In genomic region chr8:94210225-94210624, GRCm38 (mm10) we compare ENCODE assay signal across 32 mouse cellular contexts. TPM values are rescaled to one million over a fixed set of nuclear protein-coding genes. Genes with fewer than 3 reads are reported as not detected.
DNase-seq lines count a peak whose midpoint lies in the region; ATAC-seq and TF ChIP-seq lines count a peak whose summit lies in the region.
"Had no signal": no experiment of that assay in that cellular context is flagged by ENCODE, and none has a peak within 500 bp of the region (broad histone marks: within the 10 kb centered on the region; RNA-seq: fewer than 3 reads in every experiment).

No protein-coding gene starts in this region.

- H3K4me2 ChIP-seq in heart, embryonic 16.5 days (ENCODE audit: low read depth, low read length), result peak overlapping the region; percentile 30
- H3K4me2 ChIP-seq in midbrain, postnatal 0 days (ENCODE audit: low read depth, low read length, poor library complexity, severe bottlenecking), result 0 out of 2 replicates have a peak overlapping the region, but pooled peaks have one; percentile 4
- H3K4me2 ChIP-seq in midbrain, embryonic 13.5 days (replicated peaks), result no peak overlapping the region
- H3K4me2 ChIP-seq: embryonic facial prominence, embryonic 15.5 days; forebrain, embryonic 13.5 days; heart, embryonic 13.5 days; hindbrain, embryonic 15.5 days; midbrain, embryonic 15.5 days; neural tube, embryonic 13.5 days had no signal

- no peak for ATAC-seq in heart, embryonic 16.5 days (replicated peaks; ENCODE audit: extremely low read depth, insufficient read depth, low FRiP score)
- ATAC-seq in midbrain, postnatal 0 days (ENCODE audit: low FRiP score), result no peak
- ATAC-seq in midbrain, embryonic 13.5 days, result no peak
- ATAC-seq: forebrain, embryonic 13.5 days; inflammation-experienced regulatory T-cells, adult 6 months; midbrain, embryonic 15.5 days had no signal

- peaks cover 18% of the 10 kb centered on the region for H3K4me1 ChIP-seq in heart, embryonic 16.5 days (ENCODE audit: control insufficient read depth, insufficient read depth, low read length)
- no peaks in the 10 kb centered on the region for H3K4me1 ChIP-seq in midbrain, postnatal 0 days (ENCODE audit: insufficient read depth, low read length)
- H3K4me1 ChIP-seq in midbrain, embryonic 13.5 days (replicated peaks), result peaks cover 11% of the 10 kb centered on the region

- no peak overlapping the region for H3K9ac ChIP-seq in heart, embryonic 16.5 days (ENCODE audit: low read length)
- H3K9ac ChIP-seq in midbrain, postnatal 0 days (replicated peaks; ENCODE audit: low read length, poor library complexity, severe bottlenecking), result no peak overlapping the region
- no peak overlapping the region for H3K9ac ChIP-seq in midbrain, embryonic 13.5 days (replicated peaks)
- H3K9ac ChIP-seq: embryonic facial prominence, embryonic 15.5 days; heart, embryonic 13.5 days; hindbrain, embryonic 15.5 days; liver, embryonic 14.5 days; midbrain, embryonic 15.5 days; neural tube, embryonic 13.5 days had no signal

- WGBS in heart, embryonic 16.5 days, result 63% methylated on average over 3 of the region's 3 CpGs
- WGBS in midbrain, postnatal 0 days, result 45% methylated on average over 3 of the region's 3 CpGs
- 60% methylated on average over 3 of the region's 3 CpGs for WGBS in midbrain, embryonic 13.5 days

- H3K27ac ChIP-seq in heart, embryonic 16.5 days (ENCODE audit: low read length), result no peak overlapping the region
- H3K27ac ChIP-seq in midbrain, postnatal 0 days (ENCODE audit: low read depth, low read length), result no peak overlapping the region
- H3K27ac ChIP-seq in midbrain, embryonic 13.5 days, result no peak overlapping the region
- H3K27ac ChIP-seq: embryonic facial prominence, embryonic 10.5 days; embryonic facial prominence, embryonic 15.5 days; forebrain, embryonic 13.5 days; gastrocnemius, adult 2 months; heart, adult 2 months; heart, embryonic 13.5 days; hindbrain, embryonic 10.5 days; hindbrain, embryonic 15.5 days; liver, embryonic 14.5 days; neural tube, embryonic 13.5 days; stomach, postnatal 0 days had no signal

- intact Hi-C loops in heart, postnatal 10 days (cut with DNase I), result no loop called here

- no peak overlapping the region for H3K4me3 ChIP-seq in heart, embryonic 16.5 days (ENCODE audit: low read length)
- H3K4me3 ChIP-seq in midbrain, postnatal 0 days (ENCODE audit: low read depth, low read length), result no peak overlapping the region
- no peak overlapping the region for H3K4me3 ChIP-seq in midbrain, embryonic 13.5 days (replicated peaks)
- H3K4me3 ChIP-seq: embryonic facial prominence, embryonic 10.5 days; embryonic facial prominence, embryonic 15.5 days; forebrain, embryonic 13.5 days; gastrocnemius, adult 2 months; heart, adult 2 months; heart, embryonic 13.5 days; hindbrain, embryonic 10.5 days; hindbrain, embryonic 15.5 days; midbrain, embryonic 15.5 days; neural tube, embryonic 13.5 days had no signal

- H3K9me3 ChIP-seq in heart, embryonic 16.5 days (replicated peaks; ENCODE audit: control insufficient read depth, low read length), result no peaks in the 10 kb centered on the region
- H3K9me3 ChIP-seq in midbrain, postnatal 0 days (ENCODE audit: low read length), result no peaks in the 10 kb centered on the region
- no peaks in the 10 kb centered on the region for H3K9me3 ChIP-seq in midbrain, embryonic 13.5 days
- H3K9me3 ChIP-seq: embryonic facial prominence, embryonic 10.5 days; embryonic facial prominence, embryonic 15.5 days; forebrain, embryonic 13.5 days; heart, embryonic 13.5 days; hindbrain, embryonic 10.5 days; hindbrain, embryonic 15.5 days; midbrain, embryonic 15.5 days; neural tube, embryonic 13.5 days had no signal

- H3K36me3 ChIP-seq in heart, embryonic 16.5 days (ENCODE audit: control insufficient read depth, insufficient read depth), result no peaks in the 10 kb centered on the region
- no peaks in the 10 kb centered on the region for H3K36me3 ChIP-seq in midbrain, postnatal 0 days (ENCODE audit: insufficient read depth, low read length)
- no peaks in the 10 kb centered on the region for H3K36me3 ChIP-seq in midbrain, embryonic 13.5 days
- H3K36me3 ChIP-seq: embryonic facial prominence, embryonic 10.5 days; embryonic facial prominence, embryonic 15.5 days; heart, embryonic 13.5 days; hindbrain, embryonic 10.5 days; hindbrain, embryonic 15.5 days; midbrain, embryonic 15.5 days; neural tube, embryonic 13.5 days had no signal

- H3K27me3 ChIP-seq in heart, embryonic 16.5 days (ENCODE audit: control insufficient read depth, insufficient read depth, low read length), result no peaks in the 10 kb centered on the region
- H3K27me3 ChIP-seq in midbrain, postnatal 0 days (ENCODE audit: insufficient read depth, low read length), result no peaks in the 10 kb centered on the region
- no peaks in the 10 kb centered on the region for H3K27me3 ChIP-seq in midbrain, embryonic 13.5 days
- H3K27me3 ChIP-seq: embryonic facial prominence, embryonic 15.5 days; forebrain, embryonic 13.5 days; heart, embryonic 13.5 days; hindbrain, embryonic 15.5 days; midbrain, embryonic 15.5 days; neural tube, embryonic 13.5 days had no signal

- DNase-seq in cerebellum, adult 9-10 months, result peak; percentile 46
- no peak for DNase-seq in cerebellum, postnatal 36 days
- DNase-seq in heart, postnatal 10 days, result no peak
- no peak for DNase-seq in midbrain, postnatal 0 days (ENCODE audit: low spot score)
- peak; percentile 74 for DNase-seq in telencephalon, adult 2 months (ENCODE audit: low read depth, low spot score)
- DNase-seq in lung, postnatal 25 days (ENCODE audit: low spot score), result no peak
- DNase-seq: adrenal gland, adult 8-10 months; gastrocnemius, adult 2 months; gastrocnemius, postnatal 36 days; heart, adult 2 months; kidney, adult 11 months; kidney, postnatal 14 days; liver; lung, adult 2 months; lung, postnatal 10 days; thymus, adult 2 months; thymus, postnatal 36 days had no signal

- no peak for TF ChIP-seq CTCF in midbrain, postnatal 0 days (IDR thresholded peaks at IDR 0.05)

RNA-seq across cellular contexts. Expression of gene Nup93, which starts 4.1 kb away (rescaled TPM):
- polyA plus RNA-seq in heart, embryonic 16.5 days (2015; fragmentation: Nextera tagmentation; extraction: Ambion mirVana), result 58.9 and 60.3 TPM in 2 replicates
- 10 to 100 TPM; 27.6 to 28.3 TPM for total RNA-seq in heart, postnatal 10 days (2021)
- total RNA-seq in midbrain, postnatal 0 days (2014; rRNA removed), result 47.9 and 65.3 TPM in 2 replicates
- polyA plus RNA-seq in midbrain, postnatal 0 days (2015; fragmentation: Nextera tagmentation; extraction: Ambion mirVana), result 38.4 and 39.9 TPM in 2 replicates
- polyA plus RNA-seq in midbrain, embryonic 13.5 days (2015; fragmentation: Nextera tagmentation; extraction: Ambion mirVana), result 76.0 and 77.7 TPM in 2 replicates

RNA-seq across cellular contexts. Expression of gene Mt1, which starts 31.3 kb away (rescaled TPM):
- 662 and 667 TPM in 2 replicates for polyA plus RNA-seq in heart, embryonic 16.5 days (2015; fragmentation: Nextera tagmentation; extraction: Ambion mirVana)
- 100 to 1,000 TPM; 104 to 394 TPM for total RNA-seq in heart, postnatal 10 days (2021)
- 460 and 504 TPM in 2 replicates for total RNA-seq in midbrain, postnatal 0 days (2014; rRNA removed)
- 387 and 420 TPM in 2 replicates for polyA plus RNA-seq in midbrain, postnatal 0 days (2015; fragmentation: Nextera tagmentation; extraction: Ambion mirVana)
- 21.5 and 30.3 TPM in 2 replicates for polyA plus RNA-seq in midbrain, embryonic 13.5 days (2015; fragmentation: Nextera tagmentation; extraction: Ambion mirVana)

RNA-seq across cellular contexts. Expression of gene Mt2, which starts 37.8 kb away (rescaled TPM):
- polyA plus RNA-seq in heart, embryonic 16.5 days (2015; fragmentation: Nextera tagmentation; extraction: Ambion mirVana), result 58.8 and 59.5 TPM in 2 replicates
- 10 to 100 TPM in 1 of 2 experiments, 1 to 10 TPM in 1; 9.4 to 87.4 TPM for total RNA-seq in heart, postnatal 10 days (2021)
- total RNA-seq in midbrain, postnatal 0 days (2014; rRNA removed), result 57.7 and 131 TPM in 2 replicates
- 92.3 and 101 TPM in 2 replicates for polyA plus RNA-seq in midbrain, postnatal 0 days (2015; fragmentation: Nextera tagmentation; extraction: Ambion mirVana)
- 6.1 and 9.4 TPM in 2 replicates for polyA plus RNA-seq in midbrain, embryonic 13.5 days (2015; fragmentation: Nextera tagmentation; extraction: Ambion mirVana)

RNA-seq across cellular contexts. Expression of gene Mt3, which starts 57.8 kb away (rescaled TPM):
- 57.4 and 68.9 TPM in 2 replicates for polyA plus RNA-seq in heart, embryonic 16.5 days (2015; fragmentation: Nextera tagmentation; extraction: Ambion mirVana)
- total RNA-seq in heart, postnatal 10 days (2021), result 10 to 100 TPM; 12.5 to 14.5 TPM
- 571 and 599 TPM in 2 replicates for total RNA-seq in midbrain, postnatal 0 days (2014; rRNA removed)
- polyA plus RNA-seq in midbrain, postnatal 0 days (2015; fragmentation: Nextera tagmentation; extraction: Ambion mirVana), result 314 and 354 TPM in 2 replicates
- 69.9 and 73.3 TPM in 2 replicates for polyA plus RNA-seq in midbrain, embryonic 13.5 days (2015; fragmentation: Nextera tagmentation; extraction: Ambion mirVana)
- polyA plus RNA-seq: C2C12; spleen, adult 2 months had no signal

Comparison
In these comparisons a context has a peak if more than half of its experiments do, and no peak if none do; other contexts are left out.
1. DNase-seq: peak in cerebellum, adult 9-10 months (single experiment) and telencephalon, adult 2 months (single experiment); none in cerebellum, postnatal 36 days (0 of 2), heart, postnatal 10 days (0 of 2), midbrain, postnatal 0 days (single experiment) and lung, postnatal 25 days (single experiment).
2. RNA of gene Mt1, which starts 31.3 kb away (polyA plus RNA-seq): 662 to 667 TPM in heart, embryonic 16.5 days and 387 to 420 TPM in midbrain, postnatal 0 days; 21.5 to 30.3 TPM in midbrain, embryonic 13.5 days; every median in the first group is over 10 times any median in the second.